Mouse (Mus musculus) heart, embryonic 14.5 days (tissue): ENCODE data around the gene Met. TPM values are rescaled to one million over a fixed set of nuclear protein-coding genes. Genes with fewer than 3 reads are reported as not detected.

ENCODE experiments used
- ATAC-seq: fragments of 200-750 bp; cut with Nextera tagmentation; 2 replicates; pipeline ENCODE4 v1.8.0; 2017; ENCODE audit warnings: low read depth, moderate TSS enrichment; ENCODE audit not compliant: insufficient number of reproducible peaks, insufficient read depth, low FRiP score
- H3K27ac ChIP-seq, 2 experiments: fragments of 200-500 bp in 1 of 2; fragments of 300-500 bp in 1 of 2; sonication (generic) in 1 of 2; replicated peaks in 1 of 2; 2 replicates each; pipeline ENCODE4 v1.5.1; 2012 to 2014; ENCODE audit warnings: low read depth in 2 of 2, low read length in 2 of 2, control low read depth in 1 of 2, mild to moderate bottlenecking in 1 of 2, mixed read lengths in 1 of 2; ENCODE audit not compliant: control insufficient read depth in 1 of 2, insufficient read depth in 1 of 2
- H3K27me3 ChIP-seq: fragments of 300-500 bp; sonication (generic); 2 replicates; pipeline ENCODE4 v1.6.1; 2014; ENCODE audit warnings: mild to moderate bottlenecking, low read length, control low read depth; ENCODE audit not compliant: control insufficient read depth, insufficient read depth
- H3K36me3 ChIP-seq: fragments of 300-500 bp; sonication (generic); 2 replicates; pipeline ENCODE4 v1.6.1; 2014; ENCODE audit warnings: mild to moderate bottlenecking, control low read depth, low read length, mixed read lengths; ENCODE audit not compliant: control insufficient read depth, insufficient read depth
- H3K4me1 ChIP-seq, 2 experiments: fragments of 200-500 bp in 1 of 2; fragments of 300-500 bp in 1 of 2; sonication (generic) in 1 of 2; 2 replicates each; pipeline ENCODE4 v1.6.1; 2012 to 2014; ENCODE audit warnings: low read length in 2 of 2, control low read depth in 1 of 2, mixed read lengths in 1 of 2; ENCODE audit not compliant: control insufficient read depth in 2 of 2, insufficient read depth in 2 of 2
- H3K4me2 ChIP-seq: fragments of 300-500 bp; sonication (generic); 2 replicates; pipeline ENCODE4 v1.6.1; 2014; ENCODE audit warnings: mild to moderate bottlenecking, low read length
- H3K4me3 ChIP-seq, 2 experiments: fragments of 200-500 bp in 1 of 2; fragments of 300-500 bp in 1 of 2; sonication (generic) in 1 of 2; 2 replicates each; pipeline ENCODE4 v1.5.1; 2012 to 2014; ENCODE audit warnings: low read length in 2 of 2, mild to moderate bottlenecking in 2 of 2, control low read depth in 1 of 2, low read depth in 1 of 2, moderate library complexity in 1 of 2; ENCODE audit not compliant: control insufficient read depth in 1 of 2, insufficient read depth in 1 of 2
- H3K9ac ChIP-seq: fragments of 300-500 bp; sonication (generic); 2 replicates; pipeline ENCODE4 v1.6.1; 2014; ENCODE audit warnings: mild to moderate bottlenecking, low read length
- H3K9me3 ChIP-seq: fragments of 300-500 bp; sonication (generic); 2 replicates; pipeline ENCODE4 v1.6.1; 2016; ENCODE audit warnings: low read length, control low read depth; ENCODE audit not compliant: control insufficient read depth
- WGBS: fragments of 180-500 bp; shearing (Covaris S2); extraction: QIAGEN DNeasy Blood & Tissue Kit; methylation state at CpG from one replicate; pipeline ENCODE4 v1.1.7; 2014; 5-methylcytosine and 5-hydroxymethylcytosine counted together
- polyA plus RNA-seq: library from polyadenylated mRNA; unstranded; fragments of >200 nt; fragmentation: Nextera tagmentation; extraction: Ambion mirVana; gene quantifications from 2 replicates; pipeline ENCODE4 v1.2.1, GENCODE M21; 2014

Gene Met
- polyA plus RNA-seq, 1 experiment from 2014 or later: 3.2 TPM

- Histone ChIP-seq H3K9ac (no peak overlapping the region), H3K27me3 (no peaks in the 10 kb centered on the region), H3K4me3 (no peak overlapping the region), H3K4me2 (no peak overlapping the region), H3K27ac (peak overlapping the region in 1 of 2 experiments; percentile 19; a peak in 1 of 4 replicates), H3K9me3 (no peaks in the 10 kb centered on the region), H3K36me3 (no peaks in the 10 kb centered on the region), H3K4me1 (peaks cover 0 to 2% of the 10 kb centered on the region in 2 experiments; a peak in 2 of 4 replicates)
- ATAC-seq: 0 out of 2 replicates have a peak, but pooled peaks have one; percentile 56
- WGBS: 48% methylated on average over 6 of the region's 6 CpGs
Observed at GRCm38 (mm10) chr6:17529490-17530269, 66.1 kb downstream of the Met start.

DNA sequence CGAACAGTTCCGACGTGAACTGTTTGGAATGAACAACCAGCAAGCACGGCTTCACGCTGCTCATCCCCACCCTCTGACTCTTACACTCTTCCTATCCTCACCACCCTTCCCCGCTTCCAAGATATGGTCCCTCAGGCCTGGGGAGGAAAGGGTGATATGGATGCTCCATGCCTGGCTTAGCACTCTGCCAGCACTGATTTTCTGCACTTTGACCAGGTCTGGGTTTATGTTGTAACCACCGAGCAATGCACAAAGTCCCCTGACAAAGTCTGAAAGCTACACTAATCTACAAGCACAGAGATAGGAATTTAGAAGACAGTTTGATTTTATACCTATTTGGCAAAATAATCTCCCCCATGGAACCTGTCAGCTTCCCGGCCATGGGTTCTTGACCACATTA, 78.0 kb downstream of the Met start:
- WGBS: 83% methylated on average over 8 of the region's 8 CpGs

GRCm38 (mm10) chr6:17542383-17542782, 78.8 kb downstream of the Met start:
- no peak for ATAC-seq
- Histone ChIP-seq H3K27me3 (no peaks in the 10 kb centered on the region), H3K4me2 (no peak overlapping the region), H3K4me3 (no peak overlapping the region), H3K36me3 (no peaks in the 10 kb centered on the region), H3K4me1 (peaks cover 4 to 16% of the 10 kb centered on the region in 2 experiments), H3K9ac (no peak overlapping the region), H3K9me3 (no peaks in the 10 kb centered on the region), H3K27ac (no peak overlapping the region)
- WGBS: 80% methylated on average over 7 of the region's 7 CpGs

More for the DNA sequence above, 78.0 kb downstream of the Met start:
- H3K9me3 ChIP-seq: no peaks in the 10 kb centered on the region
- H3K27ac ChIP-seq: no peak overlapping the region
- no peak overlapping the region for H3K9ac ChIP-seq
- no peaks in the 10 kb centered on the region for H3K27me3 ChIP-seq
- no peak for ATAC-seq
- no peak overlapping the region for H3K4me2 ChIP-seq
- H3K4me1 ChIP-seq: peaks cover 3 to 12% of the 10 kb centered on the region in 2 experiments; a peak in 3 of 4 replicates
- H3K4me3 ChIP-seq: no peak overlapping the region
- H3K36me3 ChIP-seq: no peaks in the 10 kb centered on the region

- 55% methylated on average over 9 of the region's 9 CpGs for WGBS
- H3K27me3 ChIP-seq: no peaks in the 10 kb centered on the region
- H3K36me3 ChIP-seq: no peaks in the 10 kb centered on the region
- H3K4me3 ChIP-seq: no peak overlapping the region
- no peaks in the 10 kb centered on the region for H3K9me3 ChIP-seq
- no peak for ATAC-seq
- no peak overlapping the region for H3K4me2 ChIP-seq
- peaks cover 8 to 16% of the 10 kb centered on the region in 2 experiments for H3K4me1 ChIP-seq
- no peak overlapping the region for H3K9ac ChIP-seq
- peak overlapping the region; percentile 12 to 65 for H3K27ac ChIP-seq
Observed at GRCm38 (mm10) chr6:17545480-17545879, 81.9 kb downstream of the Met start.

GRCm38 (mm10) chr6:17546341-17546740, 82.7 kb downstream of the Met start:
- H3K4me1 ChIP-seq: peaks cover 8 to 16% of the 10 kb centered on the region in 2 experiments
- no peaks in the 10 kb centered on the region for H3K9me3 ChIP-seq
- H3K27me3 ChIP-seq: no peaks in the 10 kb centered on the region
- ATAC-seq: no peak
- WGBS: 30% methylated on average over 9 of the region's 9 CpGs
- peak overlapping the region; percentile 57 for H3K4me2 ChIP-seq
- H3K27ac ChIP-seq: peak overlapping the region; percentile 97
- H3K4me3 ChIP-seq: 0 out of 4 replicates have a peak overlapping the region, but pooled peaks of 1 of the 2 experiments have one; percentile 10
- peak overlapping the region; percentile 59 for H3K9ac ChIP-seq
- no peaks in the 10 kb centered on the region for H3K36me3 ChIP-seq

DNA sequence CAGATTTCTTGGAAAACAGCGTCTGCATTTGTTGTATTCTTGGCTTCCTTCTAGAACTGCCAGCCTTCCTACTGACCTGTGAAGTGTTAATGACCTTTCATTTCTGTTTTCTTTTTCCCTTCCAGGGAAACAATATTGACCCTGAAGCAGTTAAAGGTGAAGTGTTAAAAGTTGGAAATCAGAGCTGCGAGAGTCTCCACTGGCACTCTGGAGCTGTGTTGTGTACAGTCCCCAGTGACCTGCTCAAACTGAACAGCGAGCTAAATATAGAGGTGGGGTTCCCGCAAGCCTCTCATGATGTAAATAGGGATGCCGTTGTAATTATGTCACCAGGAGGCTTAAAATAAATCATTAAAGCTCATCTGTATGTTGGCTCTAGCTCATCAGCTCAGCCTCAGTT, 83.2 kb downstream of the Met start:
- Histone ChIP-seq H3K4me3 (0 out of 4 replicates have a peak overlapping the region, but pooled peaks of 1 of the 2 experiments have one; percentile 10), H3K27me3 (no peaks in the 10 kb centered on the region), H3K9me3 (no peaks in the 10 kb centered on the region), H3K36me3 (no peaks in the 10 kb centered on the region), H3K4me1 (peaks cover 8 to 16% of the 10 kb centered on the region in 2 experiments), H3K27ac (peak overlapping the region; percentile 97), H3K4me2 (peak overlapping the region; percentile 57), H3K9ac (peak overlapping the region; percentile 59)
- ATAC-seq: peak; percentile 86
- WGBS: 10% methylated on average over 5 of the region's 5 CpGs

- no peaks in the 10 kb centered on the region for H3K36me3 ChIP-seq
- no peak overlapping the region for H3K9ac ChIP-seq
- no peak overlapping the region for H3K4me2 ChIP-seq
- no peak overlapping the region for H3K27ac ChIP-seq
- no peak for ATAC-seq
- whole genome bisulfite sequencing: 84% methylated on average over 4 of the region's 4 CpGs
- no peak overlapping the region for H3K4me3 ChIP-seq
- no peaks in the 10 kb centered on the region for H3K9me3 ChIP-seq
- H3K27me3 ChIP-seq: no peaks in the 10 kb centered on the region
- peaks cover 8 to 22% of the 10 kb centered on the region in 2 experiments for H3K4me1 ChIP-seq
Observed at GRCm38 (mm10) chr6:17548786-17549185, 85.2 kb downstream of the Met start.
